Comparison of ENCODE assay signal across 14 mouse cellular contexts in genomic region chr6:123657040-123657439, GRCm38 (mm10). TPM values are rescaled to one million over a fixed set of nuclear protein-coding genes. Genes with fewer than 3 reads are reported as not detected.
DNase-seq lines count a peak whose midpoint lies in the region; ATAC-seq and TF ChIP-seq lines count a peak whose summit lies in the region.
"Had no signal": no experiment of that assay in that cellular context is flagged by ENCODE, and none has a peak within 500 bp of the region (broad histone marks: within the 10 kb centered on the region; RNA-seq: fewer than 3 reads in every experiment).

No protein-coding gene starts in this region.

- ATAC-seq in intestine, embryonic 15.5 days: no peak

- H3K27me3 ChIP-seq in E14TG2a.4 (ENCODE audit: insufficient read depth, low read length): no peaks in the 10 kb centered on the region
- H3K27me3 ChIP-seq in intestine, embryonic 15.5 days (replicated peaks): no peaks in the 10 kb centered on the region
- H3K27me3 ChIP-seq: forebrain, embryonic 12.5 days; heart, embryonic 13.5 days; neural tube, embryonic 12.5 days had no signal

- peaks cover 67% of the 10 kb centered on the region for H3K9me3 ChIP-seq in E14TG2a.4 (ENCODE audit: low read length)
- H3K9me3 ChIP-seq in intestine, embryonic 15.5 days: no peaks in the 10 kb centered on the region
- H3K9me3 ChIP-seq: forebrain, embryonic 12.5 days; heart, embryonic 13.5 days; neural tube, embryonic 12.5 days had no signal

- H3K4me1 ChIP-seq in E14TG2a.4 (replicated peaks; ENCODE audit: low read depth, low read length): no peaks in the 10 kb centered on the region
- H3K4me1 ChIP-seq in intestine, embryonic 15.5 days (replicated peaks): no peaks in the 10 kb centered on the region
- H3K4me1 ChIP-seq: forebrain, embryonic 12.5 days; heart, embryonic 13.5 days; neural tube, embryonic 12.5 days had no signal

- H3K4me2 ChIP-seq in intestine, embryonic 15.5 days (replicated peaks): no peak overlapping the region
- H3K4me2 ChIP-seq: forebrain, embryonic 12.5 days; heart, embryonic 13.5 days; neural tube, embryonic 12.5 days had no signal

- H3K27ac ChIP-seq in intestine, embryonic 15.5 days: no peak overlapping the region
- H3K27ac ChIP-seq: forebrain, embryonic 12.5 days; heart, embryonic 13.5 days; neural tube, embryonic 12.5 days had no signal

- H3K36me3 ChIP-seq in E14TG2a.4 (ENCODE audit: insufficient read depth, low read length): no peaks in the 10 kb centered on the region
- no peaks in the 10 kb centered on the region for H3K36me3 ChIP-seq in intestine, embryonic 15.5 days
- H3K36me3 ChIP-seq: forebrain, embryonic 12.5 days; heart, embryonic 13.5 days; neural tube, embryonic 12.5 days had no signal

- peak; percentile 34 for DNase-seq in kidney, adult 9 months
- no peak for DNase-seq in kidney, adult 18-20 months
- DNase-seq in 3T3-L1 (ENCODE audit: low read depth, low spot score): peak; percentile 70
- peak; percentile 61 for DNase-seq in embryo, embryonic 10.5 days (ENCODE audit: low spot score)
- no peak for DNase-seq in spleen, adult 12 weeks (ENCODE audit: low spot score)
- DNase-seq in thymus, postnatal 36 days: no peak
- DNase-seq: cerebellum, adult 11-12 months had no signal

- peak; percentile 22; the same call in 1 of the 2 replicates for TF ChIP-seq CTCF in E14TG2a.4 (conservative IDR thresholded peaks at IDR 0.05; ENCODE audit: low read length)

- H3K9ac ChIP-seq in intestine, embryonic 15.5 days: no peak overlapping the region
- H3K9ac ChIP-seq: forebrain, embryonic 12.5 days; heart, embryonic 13.5 days; neural tube, embryonic 12.5 days had no signal

- H3K4me3 ChIP-seq in E14TG2a.4 (replicated peaks; ENCODE audit: low read length): no peak overlapping the region
- no peak overlapping the region for H3K4me3 ChIP-seq in intestine, embryonic 15.5 days (replicated peaks)
- H3K4me3 ChIP-seq: forebrain, embryonic 12.5 days; heart, embryonic 13.5 days; neural tube, embryonic 12.5 days had no signal

- 57% methylated on average over 6 of the region's 6 CpGs for WGBS in intestine, embryonic 15.5 days

RNA-seq across cellular contexts. Expression of gene Vmn2r22, which starts 6.5 kb away (rescaled TPM):
- polyA plus RNA-seq in intestine, embryonic 15.5 days (2015; fragmentation: Nextera tagmentation; extraction: Ambion mirVana): not detected in 2 replicates
- polyA plus RNA-seq: forebrain, embryonic 12.5 days; heart, embryonic 13.5 days; large intestine, adult 2 months; lung, embryonic 16.5 days; neural tube, embryonic 12.5 days had no signal

RNA-seq across cellular contexts. Expression of gene Vmn2r23, which starts 45.4 kb away (rescaled TPM):
- not detected in 2 replicates for polyA plus RNA-seq in intestine, embryonic 15.5 days (2015; fragmentation: Nextera tagmentation; extraction: Ambion mirVana)
- polyA plus RNA-seq: forebrain, embryonic 12.5 days; heart, embryonic 13.5 days; large intestine, adult 2 months; lung, embryonic 16.5 days; neural tube, embryonic 12.5 days had no signal

Comparison
In these comparisons a context has a peak if more than half of its experiments do, and no peak if none do; other contexts are left out.
1. DNase-seq: peak in kidney, adult 9 months (single experiment), 3T3-L1 (single experiment) and embryo, embryonic 10.5 days (single experiment); none in kidney, adult 18-20 months (single experiment), spleen, adult 12 weeks (single experiment) and thymus, postnatal 36 days (0 of 2).